Mouse (Mus musculus) megakaryocyte, embryonic 14.5 days (primary cell): ENCODE results near the gene Gm20388. TPM values are rescaled to one million over a fixed set of nuclear protein-coding genes. Genes with fewer than 3 reads are reported as not detected.

ENCODE experiments used
- H3K27me3 ChIP-seq: replicated peaks from 2 replicates; pipeline ENCODE3; 2012; ENCODE audit warnings: inconsistent platforms
- H3K36me3 ChIP-seq: replicated peaks from 2 replicates; pipeline ENCODE3; 2012; ENCODE audit warnings: low read length, inconsistent platforms, mixed read lengths
- H3K4me1 ChIP-seq: 2 replicates; pipeline ENCODE4 v1.6.1; 2012; ENCODE audit warnings: inconsistent platforms
- H3K4me3 ChIP-seq: replicated peaks from 2 replicates; pipeline ENCODE3; 2012; ENCODE audit warnings: moderate library complexity, mild to moderate bottlenecking, inconsistent platforms
- H3K9me3 ChIP-seq: 2 replicates; pipeline ENCODE4 v1.6.1; 2012; ENCODE audit warnings: inconsistent platforms
- FLI1 ChIP-seq: IDR thresholded peaks from 2 replicates; pipeline ENCODE4 v1.6.1; 2012; ENCODE audit warnings: low read length, inconsistent platforms, mixed read lengths
- GATA1 ChIP-seq: IDR thresholded peaks from 3 replicates; pipeline ENCODE4 v1.6.1; 2012; ENCODE audit warnings: mixed read lengths, low read length, inconsistent platforms, borderline replicate concordance
- polyA plus RNA-seq: library from polyadenylated mRNA; stranded (reverse); fragments of >175 nt; gene quantifications from 2 replicates; pipeline ENCODE4 v1.2.3, GENCODE M21; 2012; ENCODE audit warnings: low replicate concordance; ENCODE audit not compliant: insufficient read depth

Gm20388 gene
- polyA plus RNA-seq, 1 experiment, result 111 TPM

DNA sequence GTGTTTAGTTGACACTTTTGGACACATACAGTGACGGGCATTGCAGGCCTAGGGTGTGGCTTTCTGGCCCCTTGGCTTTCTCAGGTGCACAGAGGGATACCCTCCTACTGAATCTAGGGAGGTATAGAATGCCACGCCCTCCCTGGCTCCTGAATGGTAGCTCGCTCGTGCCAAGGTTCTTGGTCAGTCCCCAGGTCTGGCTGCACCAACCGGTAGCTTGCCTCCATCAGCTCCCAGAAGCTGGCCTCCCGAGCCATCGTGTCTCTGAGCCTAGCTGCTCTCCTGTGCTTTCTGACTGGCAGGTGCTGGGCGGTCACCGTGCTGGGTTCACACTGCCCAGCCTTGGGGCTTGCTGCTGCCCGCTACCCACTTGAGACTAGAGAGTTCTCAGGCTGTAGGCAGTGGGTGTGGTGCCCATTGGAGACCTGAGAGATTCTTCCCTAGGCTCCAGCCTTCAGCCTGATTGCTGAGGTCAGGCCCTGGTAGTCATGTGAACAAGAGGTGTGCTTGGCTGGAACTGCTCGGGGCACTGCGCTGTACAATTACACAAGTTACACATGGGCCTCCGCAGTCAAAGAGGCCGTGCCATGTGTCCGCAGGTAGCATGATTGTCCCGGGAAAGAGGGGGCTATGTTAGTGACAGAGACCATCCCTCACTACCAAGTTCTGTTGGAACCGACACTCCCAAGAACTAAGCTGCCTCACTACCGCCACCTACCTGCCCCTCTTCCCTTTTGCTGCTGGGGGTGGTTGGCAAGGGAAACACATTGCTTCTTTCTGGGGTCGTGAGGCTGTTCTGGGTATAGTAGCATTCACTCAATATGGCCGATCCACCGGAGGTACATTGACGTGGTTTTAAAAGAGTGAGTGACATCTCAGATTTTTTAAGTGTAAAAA is 651.1 kb downstream of the Gm20388 start:
- no peaks in the 10 kb centered on the region for H3K9me3 ChIP-seq
- H3K27me3 ChIP-seq, result no peaks in the 10 kb centered on the region
- H3K36me3 ChIP-seq, result peaks cover 100% of the 10 kb centered on the region
- no peak for TF ChIP-seq FLI1
- TF ChIP-seq GATA1, result no peak
- peaks cover 100% of the 10 kb centered on the region for H3K4me1 ChIP-seq
- peak overlapping the region; percentile 71 for H3K4me3 ChIP-seq

DNA sequence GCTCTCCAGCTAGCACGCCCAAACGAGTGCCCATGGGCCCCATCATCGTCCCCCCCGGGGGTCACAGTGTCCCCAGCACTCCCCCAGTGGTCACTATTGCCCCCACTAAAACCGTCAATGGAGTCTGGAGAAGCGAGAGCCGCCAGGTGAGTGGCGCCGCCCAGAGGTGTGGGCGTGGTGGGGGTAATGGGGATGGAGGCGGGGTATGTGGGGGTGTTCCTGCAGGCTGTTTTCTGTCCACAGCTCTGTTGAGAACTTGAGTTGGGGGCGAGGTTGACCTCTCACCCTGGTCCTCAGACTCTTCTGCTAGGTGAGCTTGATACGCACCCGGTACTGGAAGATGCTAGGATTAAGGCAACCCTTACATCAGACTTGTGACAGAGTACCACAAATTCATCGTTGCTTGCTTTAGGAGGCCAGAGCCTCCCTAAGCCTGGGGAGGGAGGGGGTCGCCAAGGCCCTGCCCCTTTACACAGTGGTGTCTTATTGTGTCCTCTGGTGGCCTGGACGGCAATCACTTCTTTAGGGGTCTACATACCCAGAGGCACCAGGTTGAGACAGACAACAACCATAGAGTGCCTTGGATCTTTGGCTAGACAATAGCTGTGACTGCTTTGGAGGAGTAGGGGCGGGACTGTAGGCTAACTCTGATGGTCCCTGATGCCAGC is 652.2 kb downstream of the Gm20388 start:
- TF ChIP-seq FLI1, result no peak
- TF ChIP-seq GATA1, result no peak
- Histone ChIP-seq H3K27me3 (no peaks in the 10 kb centered on the region), H3K36me3 (peaks cover 100% of the 10 kb centered on the region), H3K4me1 (peaks cover 100% of the 10 kb centered on the region), H3K4me3 (peak overlapping the region; percentile 71), H3K9me3 (no peaks in the 10 kb centered on the region)

DNA sequence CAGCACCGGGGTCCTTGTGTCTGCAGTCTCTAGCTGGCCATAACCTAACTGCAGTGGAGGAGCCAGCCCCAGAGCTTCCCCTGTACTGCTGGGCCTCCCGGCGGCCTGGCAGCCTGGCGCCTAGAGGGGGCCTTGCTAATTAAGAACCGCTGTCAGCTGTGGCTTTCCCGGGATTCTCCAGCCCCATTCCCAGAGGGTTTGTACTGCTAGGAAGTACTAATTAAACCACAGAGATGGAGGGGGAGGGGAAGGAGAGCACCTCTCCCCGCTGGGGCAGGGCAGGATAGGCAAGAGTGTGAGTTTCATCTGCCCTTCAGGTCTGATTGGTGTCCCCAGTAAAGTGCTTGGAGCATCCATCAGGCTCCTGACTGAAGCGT is 652.7 kb downstream of the Gm20388 start:
- Histone ChIP-seq H3K4me3 (peak overlapping the region; percentile 77), H3K4me1 (peaks cover 100% of the 10 kb centered on the region), H3K9me3 (no peaks in the 10 kb centered on the region), H3K27me3 (no peaks in the 10 kb centered on the region), H3K36me3 (peaks cover 100% of the 10 kb centered on the region)
- no peak for TF ChIP-seq FLI1

DNA sequence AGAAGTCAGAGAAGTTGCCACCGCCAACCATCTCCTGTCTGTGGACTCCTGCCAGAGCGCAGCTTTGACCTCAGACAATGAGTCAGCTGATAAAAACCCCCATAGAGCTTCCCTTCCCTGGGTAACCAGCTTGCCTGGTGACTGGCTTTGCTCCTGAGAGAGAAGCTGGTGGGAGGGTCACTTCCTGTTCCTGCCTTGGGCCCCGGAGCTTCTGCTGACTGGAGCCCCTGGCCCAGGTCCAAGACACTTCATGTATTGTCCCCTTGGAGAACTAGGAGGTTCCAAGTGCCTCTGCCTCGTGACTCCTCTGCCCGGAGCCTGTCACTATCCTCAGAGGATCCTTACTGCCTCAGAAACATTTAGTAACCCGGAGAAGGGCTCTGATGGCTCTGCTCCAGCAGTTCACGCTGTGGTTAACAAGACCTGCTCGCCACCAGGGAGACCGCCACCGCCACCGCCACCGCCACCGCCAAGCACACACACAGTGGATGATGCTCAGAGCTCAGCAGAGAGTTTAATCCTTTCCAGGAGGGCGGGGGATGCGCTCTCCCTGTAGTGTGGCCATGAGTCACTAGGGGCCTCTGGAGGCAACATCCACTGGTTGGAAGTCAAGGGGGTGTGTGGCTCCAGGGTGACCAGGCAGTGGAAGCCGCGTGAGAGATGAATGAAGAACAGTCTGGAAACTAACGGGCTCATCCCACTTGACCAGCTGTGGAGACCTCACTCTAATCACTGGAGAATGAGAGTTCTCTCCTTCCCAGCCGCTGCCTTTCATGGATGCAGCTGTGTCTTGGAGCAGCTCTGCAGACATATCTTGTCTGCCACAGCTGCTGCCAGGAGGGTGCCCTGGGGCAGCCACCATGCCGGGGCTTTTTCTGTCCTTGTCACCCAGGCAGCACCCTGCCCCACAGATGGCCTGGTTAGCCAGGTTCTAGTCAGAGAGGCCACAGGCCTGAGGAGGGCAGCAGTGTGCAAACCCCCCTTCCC is 653.5 kb downstream of the Gm20388 start:
- no peak for TF ChIP-seq FLI1
- no peak for TF ChIP-seq GATA1
- H3K9me3 ChIP-seq, result no peaks in the 10 kb centered on the region
- H3K4me1 ChIP-seq, result peaks cover 100% of the 10 kb centered on the region
- no peaks in the 10 kb centered on the region for H3K27me3 ChIP-seq
- peak overlapping the region; percentile 77 for H3K4me3 ChIP-seq
- H3K36me3 ChIP-seq, result peaks cover 100% of the 10 kb centered on the region

DNA sequence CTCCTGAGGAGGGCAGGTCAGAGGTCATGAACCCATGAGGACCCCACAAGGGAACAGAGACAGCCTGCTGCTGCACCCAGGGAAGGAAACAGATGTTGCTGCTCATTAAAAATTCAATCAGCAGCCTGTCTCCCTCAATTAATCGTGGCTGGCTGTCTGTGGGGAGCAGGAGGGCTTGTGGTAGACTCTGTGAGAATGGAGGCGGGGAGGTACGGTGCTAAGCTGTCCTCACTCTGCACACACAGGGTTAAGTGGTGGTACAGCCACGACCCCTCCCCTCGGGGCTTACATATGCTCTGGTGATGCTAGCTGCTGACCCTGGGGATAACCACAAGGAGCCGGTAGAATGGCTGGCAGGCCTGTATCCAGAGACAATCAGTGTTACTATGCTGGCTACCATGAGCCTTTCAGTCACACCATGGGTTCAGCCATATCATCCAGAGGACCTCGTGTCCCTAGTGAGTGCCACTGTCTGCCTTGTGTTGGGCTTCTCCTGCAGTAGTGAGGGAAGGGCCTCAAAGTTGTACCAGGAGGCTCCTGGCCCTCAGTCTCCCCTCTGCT is 654.6 kb downstream of the Gm20388 start:
- peaks cover 100% of the 10 kb centered on the region for H3K36me3 ChIP-seq
- H3K27me3 ChIP-seq, result no peaks in the 10 kb centered on the region
- TF ChIP-seq GATA1, result no peak
- no peak for TF ChIP-seq FLI1
- H3K9me3 ChIP-seq, result no peaks in the 10 kb centered on the region
- H3K4me3 ChIP-seq, result peak overlapping the region; percentile 69
- peaks cover 100% of the 10 kb centered on the region for H3K4me1 ChIP-seq

DNA sequence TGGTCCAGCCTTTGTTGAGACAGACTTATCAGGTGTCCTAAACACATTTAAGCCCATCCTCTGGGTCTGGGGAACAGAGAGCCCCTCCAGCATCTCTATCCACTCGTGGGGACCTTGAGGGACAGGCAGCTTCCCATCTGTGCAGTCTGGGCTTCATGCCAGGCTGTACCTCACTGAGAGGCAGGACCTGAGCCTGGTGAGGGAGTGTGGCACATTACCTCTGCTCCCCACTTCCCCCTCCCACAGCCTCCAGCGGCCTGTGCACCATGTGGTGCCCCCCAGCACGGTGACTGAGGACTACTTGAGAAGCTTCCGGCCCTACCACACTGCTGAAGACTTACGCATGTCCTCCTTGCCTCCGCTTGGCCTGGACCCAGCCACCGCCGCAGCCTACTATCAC is 656.0 kb downstream of the Gm20388 start:
- Histone ChIP-seq H3K9me3 (no peaks in the 10 kb centered on the region), H3K4me1 (peaks cover 100% of the 10 kb centered on the region), H3K27me3 (no peaks in the 10 kb centered on the region), H3K36me3 (peaks cover 100% of the 10 kb centered on the region), H3K4me3 (peak overlapping the region; percentile 2)
- TF ChIP-seq FLI1, result no peak
- TF ChIP-seq GATA1, result no peak

DNA sequence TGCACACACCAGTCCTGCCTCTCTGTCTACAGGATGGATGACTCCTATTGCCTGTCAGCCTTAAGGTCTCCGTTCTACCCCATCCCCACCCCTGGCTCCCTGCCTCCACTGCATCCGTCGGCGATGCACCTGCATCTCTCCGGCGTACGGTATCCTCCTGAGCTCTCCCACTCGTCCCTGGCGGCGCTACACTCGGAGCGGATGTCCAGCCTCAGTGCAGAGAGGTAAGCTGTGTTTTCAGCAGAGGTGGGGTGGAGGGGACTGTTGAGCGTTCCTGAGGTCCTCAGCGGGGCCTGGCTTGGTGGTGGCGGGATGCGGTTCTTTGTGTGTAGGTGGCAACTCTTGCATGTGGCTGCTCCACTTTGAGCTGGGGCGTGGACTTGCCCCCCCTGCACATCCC is 657.1 kb downstream of the Gm20388 start:
- H3K9me3 ChIP-seq, result no peaks in the 10 kb centered on the region
- TF ChIP-seq GATA1, result no peak
- TF ChIP-seq FLI1, result no peak
- H3K27me3 ChIP-seq, result no peaks in the 10 kb centered on the region
- peaks cover 100% of the 10 kb centered on the region for H3K36me3 ChIP-seq
- H3K4me1 ChIP-seq, result peaks cover 100% of the 10 kb centered on the region
- no peak overlapping the region for H3K4me3 ChIP-seq

DNA sequence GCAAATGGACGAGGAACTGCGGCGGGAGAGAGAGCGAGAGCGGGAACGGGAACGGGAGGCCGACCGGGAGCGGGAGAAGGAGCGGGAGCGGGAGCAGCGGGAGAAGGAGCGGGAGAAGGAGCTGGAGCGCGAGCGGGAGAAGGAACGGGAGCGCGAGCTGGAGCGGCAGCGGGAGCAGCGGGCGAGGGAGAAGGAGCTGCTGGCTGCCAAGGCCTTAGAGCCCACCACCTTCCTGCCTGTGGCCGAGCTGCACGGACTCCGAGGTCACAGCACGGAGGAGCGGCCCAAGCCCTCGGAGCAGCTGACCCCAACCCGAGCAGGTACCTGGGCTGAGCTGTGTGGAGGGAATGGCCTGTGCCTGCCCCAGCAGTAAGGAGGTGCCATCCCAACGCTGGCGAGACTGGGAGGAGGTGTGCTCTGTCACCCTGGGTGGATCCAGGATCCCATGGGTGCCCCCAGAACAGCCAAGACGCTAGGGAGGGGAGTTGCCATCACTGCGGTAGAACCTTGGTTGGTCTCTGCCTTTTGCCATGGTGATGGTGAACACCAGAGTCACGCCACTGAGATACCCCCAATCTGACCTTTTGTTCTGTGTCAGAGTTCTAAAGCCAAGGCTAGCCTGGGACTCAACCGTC is 657.6 kb downstream of the Gm20388 start:
- TF ChIP-seq GATA1, result no peak
- no peak for TF ChIP-seq FLI1
- Histone ChIP-seq H3K9me3 (no peaks in the 10 kb centered on the region), H3K27me3 (no peaks in the 10 kb centered on the region), H3K4me1 (peaks cover 100% of the 10 kb centered on the region), H3K36me3 (peaks cover 100% of the 10 kb centered on the region), H3K4me3 (no peak overlapping the region)

DNA sequence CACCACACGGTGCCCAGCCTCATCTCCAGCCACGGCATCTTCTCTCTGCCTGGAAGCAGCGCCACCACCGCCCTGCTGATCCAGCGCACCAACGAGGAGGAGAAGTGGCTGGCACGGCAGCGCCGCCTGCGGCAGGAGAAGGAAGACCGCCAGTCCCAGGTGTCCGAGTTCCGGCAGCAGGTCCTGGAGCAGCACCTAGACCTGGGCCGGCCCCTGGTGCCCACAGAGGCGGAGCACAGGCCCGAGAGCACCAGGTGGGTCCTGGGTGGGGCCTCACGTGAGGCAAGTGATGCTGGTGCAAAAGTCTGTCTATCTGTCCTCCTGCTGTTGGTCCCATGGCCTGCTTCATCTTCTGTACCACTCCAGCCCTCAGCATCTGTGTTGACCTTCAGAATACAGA is 658.5 kb downstream of the Gm20388 start:
- Histone ChIP-seq H3K36me3 (peaks cover 100% of the 10 kb centered on the region), H3K9me3 (no peaks in the 10 kb centered on the region), H3K4me3 (no peak overlapping the region), H3K4me1 (peaks cover 98% of the 10 kb centered on the region), H3K27me3 (no peaks in the 10 kb centered on the region)
- TF ChIP-seq FLI1 (no peak), GATA1 (no peak)
